Mouse (Mus musculus): ENCODE data around the gene Sarnp.

The Sarnp gene

DNA sequence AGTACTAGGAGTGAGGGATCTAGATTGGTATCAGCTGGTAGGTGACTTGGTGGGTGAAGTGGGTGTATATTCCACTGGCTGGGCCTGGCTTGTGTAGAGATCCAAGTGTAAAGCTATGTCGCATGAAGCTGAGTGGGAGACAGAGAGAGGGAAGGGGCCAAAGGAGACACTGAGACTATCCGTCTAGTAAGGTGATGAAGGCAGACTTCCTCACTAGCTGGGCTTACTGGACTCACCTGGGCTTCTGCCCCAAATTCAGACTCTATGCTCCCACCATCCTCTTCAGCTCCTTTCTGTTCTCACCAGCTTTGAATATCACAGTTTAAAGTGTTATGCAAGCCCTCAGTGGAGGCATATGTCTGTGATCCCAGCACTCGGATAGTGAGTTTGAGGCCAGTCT is 99.5 kb downstream of the Sarnp start:
- DNase-seq (ENCODE audit: low spot score), result no peak

DNA sequence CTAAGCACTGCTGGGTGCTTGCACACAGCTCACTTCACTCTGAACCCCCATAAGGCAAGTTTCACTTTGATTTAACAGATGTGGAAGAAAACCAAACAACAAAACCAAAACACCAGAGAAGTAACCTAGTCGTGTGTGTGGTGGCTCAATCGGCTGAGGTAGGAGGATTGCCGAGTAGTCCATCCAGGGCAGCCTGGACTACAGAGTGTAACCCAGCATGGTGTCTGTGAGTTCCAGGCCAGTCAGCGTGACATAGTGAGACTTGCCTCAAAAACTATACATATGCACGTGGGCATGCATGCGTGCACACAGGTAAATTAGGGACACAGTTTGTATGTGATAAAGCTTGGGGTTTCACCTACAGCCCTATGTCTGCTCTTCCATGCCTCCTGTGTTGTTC is 100.3 kb downstream of the Sarnp start:
- no peak for DNase-seq (ENCODE audit: low spot score)

DNA sequence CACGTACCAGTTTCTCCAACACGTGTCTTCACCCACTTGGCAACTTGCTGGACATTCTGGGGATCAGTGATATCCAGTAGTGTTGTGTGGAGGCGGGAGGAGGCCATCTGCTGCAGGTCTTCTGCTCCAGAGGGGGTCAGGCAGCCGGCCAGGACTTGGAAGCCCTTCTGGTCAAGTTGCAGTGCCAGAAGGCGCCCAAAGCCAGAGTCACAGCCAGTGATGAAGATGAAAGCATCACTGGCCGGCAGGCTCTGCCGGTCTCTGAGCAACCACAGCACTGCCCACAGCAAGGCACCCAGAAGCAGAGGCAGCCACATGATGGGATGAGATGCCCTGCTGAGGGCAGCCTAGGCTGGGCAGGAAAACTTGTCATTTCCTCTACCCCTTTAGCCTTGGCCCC is 101.1 kb downstream of the Sarnp start:
- no peak for DNase-seq (ENCODE audit: low spot score)

DNA sequence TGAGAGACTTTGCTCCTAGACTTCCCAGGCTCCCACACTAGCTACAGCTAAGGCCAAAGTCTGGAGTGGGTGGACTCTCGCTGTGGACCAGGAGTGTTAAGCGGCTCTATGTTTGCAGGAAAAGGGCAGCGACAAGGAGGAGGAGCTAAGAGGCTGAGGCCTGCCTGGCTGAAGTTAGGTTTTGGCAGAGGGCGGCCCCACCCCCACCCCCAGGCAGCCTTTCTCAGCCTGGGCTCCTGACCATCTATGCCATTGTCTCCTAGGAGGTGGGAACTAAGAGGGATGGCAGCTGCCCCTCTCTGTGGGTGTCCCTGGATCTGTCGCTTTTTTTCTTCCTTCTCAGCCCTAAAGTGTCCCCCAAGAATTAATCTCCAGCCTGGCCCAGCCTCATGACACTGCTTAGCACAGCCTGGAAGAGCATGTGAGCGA is 102.1 kb downstream of the Sarnp start:
- DNase-seq (ENCODE audit: low spot score), result no peak

DNA sequence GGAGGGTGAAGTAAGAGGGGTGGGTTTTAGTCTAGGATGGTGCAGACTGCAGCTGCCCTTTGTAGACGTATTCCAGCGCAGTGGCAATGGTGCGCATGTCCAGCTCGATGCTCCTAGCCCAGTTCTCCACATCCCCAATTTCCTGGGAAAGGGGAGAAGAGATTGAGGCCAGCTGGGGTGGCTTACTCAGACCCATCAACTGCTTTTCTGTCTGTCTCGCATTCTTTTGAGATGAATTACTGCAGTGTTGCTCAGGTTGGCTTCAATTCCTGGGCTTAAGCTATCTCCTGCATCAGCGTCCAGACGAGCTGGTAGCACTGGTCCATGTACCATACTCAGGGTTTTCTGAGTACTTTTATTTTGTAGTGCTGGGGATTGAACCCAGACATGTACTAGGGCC is 102.8 kb downstream of the Sarnp start:
- DNase-seq (ENCODE audit: low spot score), result no peak

DNA sequence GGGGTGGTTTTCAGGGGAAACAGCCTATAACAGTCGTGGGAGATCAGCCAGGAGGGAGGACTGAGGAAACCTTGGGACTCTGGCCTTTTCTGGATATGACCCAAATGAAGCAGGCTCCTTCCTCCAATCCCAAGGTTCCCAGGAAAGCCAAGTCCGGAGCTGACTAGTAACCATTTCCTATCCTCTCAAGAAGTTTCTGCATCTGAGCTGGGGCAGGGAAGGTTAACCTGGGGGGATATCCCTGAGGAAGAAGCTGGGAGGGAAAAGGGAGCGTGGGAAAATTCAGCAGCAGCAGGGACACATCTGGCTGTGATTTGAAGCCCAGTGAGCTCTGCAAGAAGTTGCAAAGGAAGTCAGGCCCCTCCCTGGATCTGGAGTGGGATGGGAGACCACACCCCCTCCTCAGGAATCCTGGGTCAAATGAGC is 103.6 kb downstream of the Sarnp start:
- no peak for DNase-seq (ENCODE audit: low spot score)

DNA sequence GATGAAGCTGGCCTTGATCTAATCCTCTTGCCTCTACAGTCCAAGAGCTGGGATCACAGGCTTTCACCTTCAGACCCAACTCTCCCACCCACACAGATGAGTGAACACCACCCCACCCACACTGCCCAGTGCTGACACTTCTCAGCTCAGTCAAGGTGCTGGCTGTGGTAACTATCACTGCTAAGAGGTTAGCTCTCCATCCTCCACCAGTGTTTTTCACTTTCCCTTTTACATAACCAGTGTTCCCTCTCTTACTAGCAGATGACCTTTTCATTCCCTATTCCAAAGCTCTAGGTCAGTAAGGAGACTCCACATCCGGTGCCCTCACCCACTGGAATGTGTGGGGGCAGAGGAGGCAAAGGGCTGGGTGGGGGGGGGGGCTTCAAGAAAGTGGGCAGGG is 104.1 kb downstream of the Sarnp start:
- no peak for DNase-seq (ENCODE audit: low spot score)

DNA sequence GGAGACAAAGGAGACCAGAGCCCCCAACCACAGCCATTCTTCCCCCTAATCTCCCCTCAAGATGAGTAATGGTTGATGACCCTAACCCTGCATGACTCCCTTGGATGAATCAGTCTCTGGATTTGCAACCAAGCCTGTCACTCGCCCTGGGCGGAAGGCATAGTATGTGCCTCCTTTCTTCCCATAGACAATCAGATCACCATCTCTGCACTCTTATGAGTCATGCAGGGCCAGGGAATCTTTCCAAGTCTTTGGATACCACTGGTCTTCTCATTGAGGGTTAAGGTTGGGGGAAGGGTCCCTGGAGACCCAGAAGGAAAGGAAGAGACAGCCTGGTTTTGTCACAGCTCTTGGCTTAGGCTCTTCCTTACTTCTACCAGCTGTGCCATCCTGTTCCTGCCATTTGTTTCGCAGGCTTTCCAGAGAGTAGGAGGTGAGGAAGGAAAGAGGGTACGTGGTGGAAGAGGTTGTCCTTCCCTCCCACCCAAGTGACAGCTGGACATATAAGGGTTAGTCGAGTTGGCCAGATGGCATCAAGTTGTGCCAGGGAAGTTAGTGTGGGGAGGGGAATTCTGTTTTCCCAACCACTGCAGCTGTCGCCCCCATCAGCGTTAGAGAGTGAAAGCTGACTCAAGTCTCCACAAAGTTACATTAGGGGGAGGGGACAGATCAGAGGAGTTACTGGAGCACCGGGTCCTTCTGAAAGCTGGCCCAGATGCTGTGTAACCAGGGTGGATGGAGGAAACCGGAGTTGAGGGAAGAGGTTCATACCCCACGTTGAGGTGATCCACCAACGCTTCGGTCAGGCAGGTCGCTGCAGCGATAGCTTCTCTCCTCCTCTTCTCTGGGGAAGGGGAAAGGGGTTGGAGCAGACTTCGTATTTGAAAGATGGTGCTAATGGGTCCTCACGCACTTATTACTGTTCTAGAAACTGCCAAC is 105.0 kb downstream of the Sarnp start:
- no peak for DNase-seq (ENCODE audit: low spot score)

DNA sequence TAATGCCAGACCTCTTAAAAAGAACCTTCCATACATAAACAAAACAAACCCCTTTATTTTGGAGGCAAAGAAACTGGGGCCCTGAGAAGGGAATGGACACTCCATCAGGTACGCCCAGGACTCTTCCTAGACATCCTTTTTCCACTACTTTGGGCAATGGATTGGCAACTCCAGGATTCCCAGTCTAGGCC is 105.6 kb downstream of the Sarnp start, which contains the start of gene Rdh5:
Gene Rdh5 (minus strand): TSS at position 67 of the 191 bp plus-strand sequence.
- no peak for DNase-seq (ENCODE audit: low spot score)

DNA sequence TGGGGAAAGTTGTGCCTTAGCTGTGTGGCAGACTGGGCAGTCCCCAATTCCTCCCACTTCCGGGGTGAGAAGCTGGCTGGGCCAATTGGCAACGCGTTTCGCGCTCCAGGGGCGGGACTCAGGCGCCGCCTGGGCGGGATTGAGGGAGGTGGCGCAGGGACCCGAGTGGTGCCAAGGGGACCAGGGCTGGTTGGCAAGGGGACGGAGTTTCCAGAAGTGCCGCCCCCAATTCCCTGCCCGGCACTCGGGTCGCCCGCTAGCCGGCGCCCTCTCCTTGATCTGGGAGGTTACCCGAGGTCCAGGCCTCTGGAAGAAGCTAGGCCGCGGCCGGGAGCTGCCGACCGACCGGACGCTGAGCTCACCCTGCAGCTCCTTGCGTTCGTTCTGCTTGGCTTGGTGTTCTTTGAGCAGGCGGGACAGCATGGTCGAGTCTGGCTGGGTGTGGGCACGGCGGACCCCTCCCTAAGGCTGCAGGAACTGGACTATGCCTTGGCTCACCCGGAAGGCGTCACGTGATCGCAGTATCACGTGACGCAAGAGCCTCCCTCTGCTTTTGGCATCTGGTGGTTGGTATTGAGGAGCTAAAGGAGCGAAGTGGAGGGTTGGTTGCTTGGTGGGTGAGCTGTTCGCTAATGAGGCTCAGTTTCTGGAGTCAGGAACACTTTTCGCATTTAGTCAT is 106.0 kb downstream of the Sarnp start:
- DNase-seq (ENCODE audit: low spot score), result peak; percentile 93

DNA sequence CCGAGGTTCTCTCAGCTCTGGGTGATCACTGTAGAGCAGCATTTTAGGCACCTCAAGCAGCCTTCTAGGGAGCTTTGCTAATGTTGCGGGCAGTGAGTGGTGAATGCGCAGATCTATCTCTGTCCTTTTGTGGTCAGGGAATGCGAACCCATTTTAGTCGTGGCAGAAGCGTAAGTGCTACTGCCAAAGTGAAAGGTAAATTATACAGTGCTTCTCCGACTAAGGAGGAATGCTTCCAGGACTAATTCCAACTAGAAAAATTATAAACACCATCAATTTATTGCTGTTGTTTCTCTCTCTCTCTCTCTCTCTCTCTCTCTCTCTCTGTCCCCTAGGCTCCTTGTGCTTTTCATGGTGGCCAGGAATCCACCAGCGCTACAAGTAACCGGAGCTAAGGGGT is 106.8 kb downstream of the Sarnp start, which contains the start of gene Bloc1s1:
Gene Bloc1s1 (minus strand): TSS at position 101 of the 400 bp plus-strand sequence.
- no peak for DNase-seq (ENCODE audit: low spot score)
